Mouse (Mus musculus): ENCODE data around the gene Gmeb2. TPM values are rescaled to one million over a fixed set of nuclear protein-coding genes. Genes with fewer than 3 reads are reported as not detected.

Gmeb2 gene
- total RNA-seq, 2 experiments from 2014 or later: 8.5 to 10.5 TPM

DNA sequence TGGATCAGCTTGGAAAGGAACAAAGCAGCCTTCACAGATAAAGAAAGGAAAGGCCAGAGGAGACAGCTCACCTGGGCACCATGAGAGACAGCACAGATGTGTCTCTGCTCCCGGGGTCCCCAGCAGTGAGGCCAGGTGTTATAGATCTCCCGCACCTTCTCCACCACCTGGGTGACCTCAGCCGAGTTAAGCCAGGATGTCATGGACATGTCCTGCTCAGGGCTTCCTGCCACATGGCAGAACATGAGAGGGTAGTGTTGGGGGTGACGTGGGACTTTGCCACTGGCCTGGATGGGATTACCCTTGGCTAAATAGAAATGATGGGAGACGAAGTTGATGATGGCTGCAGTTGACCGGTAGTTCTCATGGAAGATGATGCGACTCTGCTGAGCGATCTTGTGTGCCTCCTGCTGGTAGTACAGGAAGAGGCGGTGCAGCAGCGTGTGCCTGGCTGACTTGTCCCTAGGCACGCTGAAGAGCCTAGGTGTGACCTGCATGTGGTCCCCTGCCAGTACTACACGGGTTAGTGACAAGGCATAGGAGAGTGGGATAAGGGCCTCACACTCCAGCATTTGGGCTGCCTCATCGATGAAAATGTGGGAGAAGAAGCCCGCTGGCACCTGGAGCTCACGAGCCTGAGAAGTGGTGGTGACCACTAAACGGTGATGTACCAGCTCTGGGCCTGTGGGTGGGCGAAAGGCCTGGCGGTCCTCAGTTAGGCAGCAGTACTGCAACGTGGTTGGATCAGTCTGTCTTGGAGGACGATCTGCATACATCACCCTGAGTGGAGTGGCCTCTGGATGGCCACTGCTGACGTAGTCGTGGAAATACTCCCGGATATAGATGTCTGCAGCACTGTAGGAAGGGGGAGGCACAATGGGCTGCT is 51.9 kb downstream of the Gmeb2 start:
- intact Hi-C loops (cut with DNase I): loop anchor here (5.0 kb wide), 1 partner anchor 49 kb away; the partner anchor contains the start of gene Ppdpf
- DNase-seq (ENCODE audit: low spot score): no peak

DNA sequence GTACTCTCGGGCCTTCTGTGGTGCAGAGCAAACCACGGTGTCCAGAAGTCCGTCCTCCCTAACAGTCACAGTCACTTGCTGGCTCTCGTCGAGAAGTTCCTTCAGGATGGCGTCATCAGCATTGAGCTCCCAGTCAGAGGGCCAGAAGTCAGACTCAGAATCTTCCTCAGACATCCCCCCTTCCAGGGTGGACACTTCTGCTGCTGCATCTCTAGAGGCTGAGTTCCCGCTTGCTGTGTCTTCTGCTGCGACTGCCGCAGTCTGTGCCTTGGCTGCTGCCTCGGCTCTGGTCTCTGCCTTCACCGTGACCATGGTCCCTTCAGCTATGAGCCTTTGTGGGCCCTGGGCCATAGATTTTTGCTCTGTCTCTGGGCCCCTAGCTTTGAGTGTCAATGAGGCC is 53.2 kb downstream of the Gmeb2 start:
- intact Hi-C loops (cut with DNase I): loop anchor here (5.0 kb wide), 1 partner anchor 47 kb away; the partner anchor contains the start of gene Ppdpf
- no peak for DNase-seq (ENCODE audit: low spot score)

DNA sequence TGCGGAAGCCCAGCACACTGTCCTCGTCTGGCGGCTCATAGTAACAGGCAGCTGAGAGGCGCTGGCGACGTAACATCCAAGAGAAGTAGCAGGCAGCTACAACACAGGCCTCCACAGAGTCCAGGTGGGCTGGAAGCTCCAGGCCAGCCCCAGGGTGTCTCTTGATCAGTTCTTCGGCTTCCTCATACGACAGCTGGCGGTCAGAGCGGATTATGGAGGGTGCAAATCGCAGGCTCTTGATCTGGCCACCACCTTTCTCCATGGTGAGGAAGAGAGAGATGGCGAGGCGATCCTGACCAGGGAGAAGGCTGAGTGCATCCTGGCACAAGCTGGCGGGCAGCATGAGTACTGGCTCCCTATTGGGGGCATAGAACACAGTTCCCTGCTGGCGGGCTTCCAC is 54.4 kb downstream of the Gmeb2 start:
- no peak for DNase-seq (ENCODE audit: low spot score)
- intact Hi-C loops (cut with DNase I): no loop called here

DNA sequence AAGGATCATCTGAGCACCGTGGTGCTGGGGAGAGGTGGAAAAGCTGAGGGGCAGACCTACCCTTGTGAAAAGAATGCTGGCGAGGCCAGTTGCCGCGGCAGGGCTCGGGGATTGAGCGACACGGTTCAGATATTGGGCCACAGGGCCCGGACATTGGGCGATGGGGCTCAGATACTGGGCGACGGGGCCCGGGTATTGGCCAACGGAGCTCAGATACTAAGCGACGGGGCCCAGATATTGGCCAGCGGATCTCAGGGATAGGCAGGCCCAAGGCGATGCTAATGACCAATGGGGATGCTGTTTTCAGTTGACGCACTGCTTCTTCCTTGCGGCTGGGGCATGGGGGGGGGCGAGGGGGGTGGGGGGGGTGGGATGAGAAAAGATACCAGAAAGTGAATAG is 56.7 kb downstream of the Gmeb2 start:
- DNase-seq (ENCODE audit: low spot score): no peak
- intact Hi-C loops (cut with DNase I): no loop called here

DNA sequence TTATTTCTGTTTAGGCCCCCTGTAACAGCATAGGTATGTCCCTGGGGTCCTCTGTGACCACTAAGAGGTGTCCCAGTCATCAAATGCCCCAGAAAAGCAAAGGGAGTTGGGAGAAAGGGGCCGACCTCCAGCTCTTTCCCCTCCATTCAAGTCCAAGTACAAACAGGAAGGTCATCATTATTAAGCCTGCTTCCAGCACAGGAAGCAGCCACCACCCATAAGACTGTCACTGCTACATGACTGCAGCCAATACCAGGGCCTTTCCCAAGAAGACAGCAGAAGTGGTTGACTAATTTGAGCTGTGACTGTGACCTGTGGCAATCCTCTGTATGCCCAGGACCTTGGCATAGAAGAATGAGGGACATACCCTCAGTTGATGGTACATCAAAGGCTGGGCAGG is 59.5 kb downstream of the Gmeb2 start:
- DNase-seq (ENCODE audit: low spot score): no peak
- intact Hi-C loops (cut with DNase I): no loop called here

DNA sequence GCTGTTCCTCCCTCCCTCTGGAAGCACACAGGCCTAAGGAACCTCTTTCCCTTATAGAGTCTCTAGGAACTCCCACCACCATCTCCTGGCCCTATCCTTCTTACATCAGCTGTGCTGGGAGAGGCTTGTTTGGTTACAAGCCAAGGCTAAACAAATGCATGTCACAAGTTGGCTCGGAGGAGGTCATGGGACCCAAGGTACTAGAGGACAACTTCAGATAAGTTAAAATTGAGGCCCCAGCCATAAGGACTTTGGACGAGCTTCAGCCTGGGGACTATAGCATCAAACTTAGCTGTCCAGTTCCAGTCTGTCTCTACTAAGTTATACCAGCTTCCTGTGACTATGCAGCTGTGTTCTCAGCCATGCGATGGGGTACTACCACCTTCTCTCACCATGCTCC is 60.7 kb downstream of the Gmeb2 start:
- no peak for DNase-seq (ENCODE audit: low spot score)
- intact Hi-C loops (cut with DNase I): no loop called here

DNA sequence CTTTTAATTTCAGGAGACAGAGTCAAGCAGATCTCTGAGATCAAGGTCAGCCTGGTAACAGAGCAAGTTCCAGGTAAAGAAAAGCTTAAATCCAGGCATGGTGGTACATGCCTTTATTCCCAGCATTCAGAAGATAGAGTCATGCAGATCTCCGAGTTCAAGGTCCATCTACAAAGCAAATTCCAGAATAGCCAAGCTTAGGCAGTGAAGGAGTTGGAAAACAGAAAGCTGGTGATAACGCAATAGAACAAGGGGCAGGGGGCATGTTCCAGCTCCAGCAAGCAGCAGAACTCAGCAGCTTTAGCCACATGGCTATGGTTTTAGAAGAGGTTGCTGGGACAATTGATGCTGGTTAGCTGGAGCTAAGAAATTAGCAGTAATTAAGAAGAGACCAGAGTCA is 62.8 kb downstream of the Gmeb2 start:
- DNase-seq (ENCODE audit: low spot score): no peak
- intact Hi-C loops (cut with DNase I): no loop called here

DNA sequence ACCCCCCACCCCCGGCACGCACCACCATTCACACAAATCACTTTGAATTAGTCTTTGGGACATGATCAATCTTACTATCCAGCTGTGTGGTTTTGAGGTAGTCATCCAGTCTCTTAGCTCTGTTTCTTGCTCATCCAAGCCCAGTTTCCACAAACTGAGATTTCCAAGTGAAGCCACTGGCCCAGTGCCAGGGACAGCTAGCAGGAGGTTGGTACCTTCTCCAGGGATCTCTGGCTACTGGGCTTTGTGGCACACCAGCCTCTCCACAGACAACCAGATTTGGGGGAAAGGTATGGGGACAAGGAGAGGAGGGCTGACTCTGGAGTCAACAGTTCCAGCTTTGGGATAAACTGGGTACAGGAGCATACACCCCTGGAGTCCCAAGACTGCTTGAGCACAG is 67.5 kb downstream of the Gmeb2 start:
- no peak for DNase-seq (ENCODE audit: low spot score)

DNA sequence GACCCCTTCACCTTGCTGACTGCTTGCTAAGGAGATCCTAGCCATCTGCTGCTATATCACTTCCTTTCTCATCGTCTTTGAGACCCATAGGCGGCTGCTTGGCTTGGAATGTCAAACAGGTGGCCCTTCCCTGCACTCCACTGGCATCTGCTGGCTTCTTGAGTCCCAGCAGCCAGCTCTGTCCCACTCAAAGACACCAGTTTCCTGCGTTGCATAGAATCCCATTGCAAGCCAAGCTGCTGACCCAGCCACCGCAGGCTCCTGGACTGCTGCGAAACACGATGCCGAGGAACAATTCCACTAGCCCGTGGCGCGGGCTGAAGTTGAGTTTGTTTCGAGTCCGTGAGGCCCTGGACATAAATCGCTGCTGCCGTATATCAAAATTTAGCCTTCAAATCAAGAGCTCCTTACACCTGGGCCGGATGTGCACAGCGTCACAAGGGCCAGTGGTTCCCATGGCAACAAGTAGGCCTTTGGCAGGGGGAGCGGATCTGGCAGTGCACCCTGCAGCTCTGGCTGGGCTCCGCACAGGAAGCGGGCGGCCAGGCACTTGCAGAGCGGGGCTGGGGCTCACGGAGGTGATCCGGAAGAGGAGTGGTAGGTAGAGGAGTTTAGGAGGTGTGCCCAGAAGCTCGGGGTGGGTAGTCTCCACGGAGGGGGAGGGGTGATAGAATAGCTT is 68.2 kb downstream of the Gmeb2 start, which contains the start of gene Fndc11:
TSS of gene Fndc11 (plus strand) at position 476 of the 679 bp plus-strand sequence.
- DNase-seq (ENCODE audit: low spot score): peak; percentile 69
- intact Hi-C loops (cut with DNase I): no loop called here

More for the DNA sequence above, 67.5 kb downstream of the Gmeb2 start:
- intact Hi-C loops (cut with DNase I): no loop called here

DNA sequence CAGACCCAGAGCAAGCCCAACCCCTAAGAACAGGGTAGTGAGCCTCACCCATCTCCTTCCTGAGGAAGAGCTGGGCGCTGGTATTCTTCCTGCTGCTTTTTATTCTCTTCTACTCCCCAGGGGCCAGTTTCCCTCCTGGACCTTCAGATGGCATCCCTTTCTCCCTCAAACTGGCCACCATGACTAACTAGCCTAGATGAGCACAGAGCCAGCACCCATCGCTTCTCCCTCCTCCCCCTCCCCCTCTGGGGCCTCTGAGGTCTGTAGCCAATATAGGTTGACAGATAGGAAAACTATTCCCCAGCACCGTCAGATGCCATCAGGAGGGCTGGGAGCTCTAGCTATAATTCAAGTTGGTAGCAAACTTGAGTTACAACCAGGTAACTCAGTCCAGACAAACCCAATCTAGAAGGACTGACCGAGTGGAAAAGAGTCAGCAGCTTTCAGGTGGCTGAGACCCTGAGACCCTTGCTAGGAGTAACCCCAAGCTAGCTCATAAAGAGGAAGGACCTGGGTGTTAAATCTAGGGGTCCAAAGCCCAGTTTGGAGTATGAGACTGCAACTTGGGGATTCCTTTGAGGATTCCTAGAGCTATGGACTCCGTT is 68.9 kb downstream of the Gmeb2 start:
- no peak for DNase-seq (ENCODE audit: low spot score)
- intact Hi-C loops (cut with DNase I): loop anchor here (1.0 kb wide), 1 partner anchor 36 kb away; no protein-coding TSS in a partner anchor

DNA sequence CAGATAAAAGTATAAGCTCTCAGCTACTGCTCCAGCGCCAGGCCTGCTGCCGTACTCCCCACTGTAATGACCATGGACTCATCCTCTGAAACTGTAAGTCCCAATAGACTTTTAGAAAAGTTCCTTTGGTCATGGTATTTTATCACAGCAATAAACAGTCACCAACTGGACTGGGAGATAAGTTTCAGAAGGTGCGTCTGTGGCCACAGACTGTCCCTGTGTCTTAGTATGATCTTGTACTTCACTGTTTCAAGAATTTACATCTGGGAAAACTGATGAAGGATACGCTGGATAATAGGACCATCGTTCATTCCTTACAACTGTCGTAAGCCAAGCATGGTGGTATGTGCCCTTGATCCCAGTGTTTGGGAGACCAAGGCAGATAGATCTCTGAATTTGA is 71.8 kb downstream of the Gmeb2 start:
- intact Hi-C loops (cut with DNase I): no loop called here
- no peak for DNase-seq (ENCODE audit: low spot score)

DNA sequence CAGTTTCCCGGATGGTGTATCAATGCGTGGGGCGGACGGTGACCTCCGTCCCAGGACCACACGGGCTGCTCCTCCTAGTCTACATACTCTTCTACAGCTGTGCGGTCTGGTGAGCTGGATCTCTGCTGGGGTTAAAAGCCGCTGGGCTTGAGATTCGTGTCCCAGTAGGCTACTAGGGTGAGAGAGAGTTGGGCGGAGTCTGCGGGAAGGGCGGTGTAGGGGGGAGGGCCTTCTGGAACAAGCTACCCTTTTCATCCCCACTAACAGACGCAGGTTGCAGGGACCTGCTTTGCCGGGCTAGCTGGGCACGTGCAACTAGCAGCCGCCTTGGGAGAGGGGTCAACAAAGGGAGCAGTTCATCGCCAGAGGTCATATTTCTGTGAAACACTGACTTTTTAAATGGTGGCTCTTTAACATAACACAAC is 74.8 kb downstream of the Gmeb2 start, which contains the start of gene Srms:
TSS of gene Srms (minus strand) at position 165 of the 425 bp plus-strand sequence.
- intact Hi-C loops (cut with DNase I): loop anchor here (2.0 kb wide), 1 partner anchor 22 kb away; no protein-coding TSS in a partner anchor
- DNase-seq (ENCODE audit: low spot score): no peak

DNA sequence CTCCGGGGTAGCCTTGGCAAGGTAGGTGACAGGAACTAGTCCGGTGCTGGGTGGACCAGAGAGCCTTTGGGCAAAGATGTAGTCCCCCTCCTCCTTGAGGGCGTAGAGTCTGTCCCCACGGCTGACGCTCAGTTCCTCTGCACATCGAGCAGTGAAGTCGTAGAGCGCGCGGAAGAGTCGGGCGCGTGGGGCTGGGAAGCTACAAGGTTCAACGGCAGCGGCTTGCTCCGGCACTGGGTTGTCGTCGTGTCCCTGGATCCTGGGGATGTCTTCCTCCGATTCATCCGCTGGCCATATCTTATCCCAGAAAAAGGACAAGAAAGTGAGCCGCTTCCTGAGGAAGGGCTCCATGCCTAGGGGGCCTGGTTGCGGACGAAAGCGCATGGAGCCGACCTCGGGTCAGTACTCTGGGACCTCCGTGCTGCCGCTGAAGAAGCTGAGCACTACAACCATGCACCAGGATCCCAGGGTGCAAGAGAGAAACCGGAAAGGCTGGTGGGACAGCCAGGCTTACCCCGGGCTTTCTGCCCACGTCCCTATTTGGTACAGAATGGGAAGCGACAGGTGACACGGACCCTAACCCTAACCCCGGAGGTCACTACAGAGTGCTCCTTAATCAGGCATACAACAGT is 75.3 kb downstream of the Gmeb2 start:
- intact Hi-C loops (cut with DNase I): loop anchor here (2.0 kb wide), 1 partner anchor 22 kb away; no protein-coding TSS in a partner anchor
- DNase-seq (ENCODE audit: low spot score): no peak

DNA sequence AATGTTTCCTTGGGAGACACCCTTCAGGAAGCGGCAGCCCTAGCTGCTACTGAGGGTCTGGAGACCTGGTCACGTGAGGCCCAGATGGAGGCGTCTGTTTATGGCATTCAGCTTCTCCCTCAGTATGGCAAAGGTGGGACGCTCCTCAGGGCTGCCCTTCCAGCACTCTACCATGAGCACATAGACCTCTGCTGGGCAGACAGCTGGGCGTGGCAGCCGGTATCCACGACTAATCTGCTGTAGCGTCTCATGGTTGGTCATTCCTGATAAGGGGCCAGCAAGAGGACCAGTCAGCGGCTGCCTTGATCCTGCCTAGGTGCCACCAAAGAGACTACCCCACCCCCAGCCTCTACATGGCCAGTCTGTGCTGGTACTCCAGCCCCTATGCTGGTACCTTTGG is 81.7 kb downstream of the Gmeb2 start:
- DNase-seq (ENCODE audit: low spot score): no peak
- intact Hi-C loops (cut with DNase I): no loop called here

DNA sequence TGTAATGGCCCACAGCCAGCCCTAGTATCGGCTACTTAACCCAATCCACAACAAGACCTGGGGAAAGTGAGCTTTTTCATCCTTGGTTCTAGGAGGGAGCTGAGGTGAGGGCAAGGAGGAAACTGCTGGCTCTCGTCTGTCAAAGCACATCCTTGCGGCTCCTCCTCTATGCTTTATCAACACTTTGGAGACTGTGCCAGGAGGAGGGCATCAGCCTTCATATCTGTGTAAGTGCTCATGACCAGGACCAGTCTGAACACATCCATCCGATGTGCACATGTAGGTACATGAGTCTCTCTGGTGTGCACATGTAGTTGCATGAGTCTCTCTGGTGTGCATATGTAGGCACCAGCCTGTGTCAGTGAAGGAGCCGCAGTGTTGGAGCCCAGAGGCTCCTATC is 82.2 kb downstream of the Gmeb2 start:
- intact Hi-C loops (cut with DNase I): no loop called here
- no peak for DNase-seq (ENCODE audit: low spot score)

DNA sequence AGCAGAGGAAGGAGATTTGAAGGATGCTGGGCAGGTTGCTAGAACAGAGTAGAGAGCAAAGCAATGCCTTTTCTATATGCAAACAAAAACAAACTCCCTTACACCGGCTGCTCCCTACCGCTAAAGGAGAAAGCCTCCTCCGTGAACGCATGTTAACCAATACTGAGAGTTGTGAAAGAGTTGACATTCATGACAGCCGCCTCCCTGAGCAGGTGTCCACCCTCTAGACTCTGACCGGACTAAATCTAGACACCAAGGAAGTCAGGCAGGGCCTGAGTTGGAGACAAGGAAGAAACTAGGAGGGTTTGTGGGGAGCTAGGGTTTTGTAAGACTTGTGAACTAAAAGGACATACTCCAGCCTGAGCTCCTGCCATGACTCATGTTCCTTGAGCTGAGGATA is 84.9 kb downstream of the Gmeb2 start:
- DNase-seq (ENCODE audit: low spot score): no peak
- intact Hi-C loops (cut with DNase I): no loop called here

DNA sequence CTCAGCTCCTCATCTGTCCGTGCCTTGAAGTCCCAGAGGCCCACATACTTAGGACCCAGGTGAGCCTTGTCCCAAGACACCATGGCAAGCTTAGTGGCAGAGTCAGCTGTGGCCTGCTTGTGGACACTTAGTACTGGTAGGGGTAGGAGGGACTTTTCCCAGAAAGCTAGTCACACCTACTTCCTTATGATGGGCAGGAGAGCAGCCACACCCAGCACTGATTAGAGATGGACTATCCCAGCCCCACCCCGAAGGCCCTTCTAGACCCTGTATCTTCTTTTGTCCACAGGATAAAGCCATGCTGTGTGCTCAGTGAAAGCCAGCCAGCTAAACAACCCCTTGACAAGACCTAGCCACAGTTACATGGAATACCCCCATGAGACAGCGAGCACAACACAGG is 85.4 kb downstream of the Gmeb2 start, which contains the start of gene Ptk6:
TSS of gene Ptk6 (minus strand) at position 368 of the 400 bp plus-strand sequence.
- no peak for DNase-seq (ENCODE audit: low spot score)
- intact Hi-C loops (cut with DNase I): no loop called here

DNA sequence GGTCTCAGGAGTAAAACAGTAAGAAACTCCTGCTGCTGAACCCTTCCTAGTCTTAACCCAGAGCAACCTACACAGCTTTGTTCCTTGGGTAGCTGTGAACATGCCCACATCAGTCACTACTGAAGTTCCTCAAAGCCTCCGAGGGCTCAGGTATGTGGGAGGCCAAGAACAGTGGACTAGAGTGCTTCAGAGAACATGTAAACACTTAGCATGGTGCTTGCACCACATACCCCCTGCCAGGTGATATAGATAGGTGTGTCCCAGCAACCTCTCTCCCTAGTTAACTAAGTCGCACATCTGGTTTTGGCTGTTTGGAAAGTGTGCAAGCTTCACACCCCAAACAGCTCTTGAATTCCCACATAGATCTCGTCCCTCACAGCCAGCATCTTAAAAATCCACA is 86.2 kb downstream of the Gmeb2 start:
- intact Hi-C loops (cut with DNase I): no loop called here
- no peak for DNase-seq (ENCODE audit: low spot score)

All from heart, postnatal 25 days (tissue).